In genomic region chr13:23592614-23593013, GRCm38 (mm10) we compare ENCODE assay signal across 17 mouse cellular contexts. TPM values are rescaled to one million over a fixed set of nuclear protein-coding genes. Genes with fewer than 3 reads are reported as not detected.
DNase-seq lines count a peak whose midpoint lies in the region; ATAC-seq and TF ChIP-seq lines count a peak whose summit lies in the region.
"Had no signal": no experiment of that assay in that cellular context is flagged by ENCODE, and none has a peak within 500 bp of the region (broad histone marks: within the 10 kb centered on the region; RNA-seq: fewer than 3 reads in every experiment).

No protein-coding gene starts in this region.

- 61% methylated on average over 7 of the region's 7 CpGs for WGBS in kidney, embryonic 16.5 days
- WGBS in cerebellum, adult 2 months, result 13% methylated on average over 7 of the region's 7 CpGs
- WGBS in intestine, postnatal 0 days, result 78% methylated on average over 7 of the region's 7 CpGs

- no peak overlapping the region for H3K9ac ChIP-seq in kidney, embryonic 16.5 days (replicated peaks; ENCODE audit: low read length)
- H3K9ac ChIP-seq in intestine, postnatal 0 days (ENCODE audit: low read depth, low read length), result no peak overlapping the region
- H3K9ac ChIP-seq: forebrain, embryonic 12.5 days; hindbrain, embryonic 14.5 days; midbrain, embryonic 15.5 days; neural tube, embryonic 15.5 days had no signal

- peaks cover 14% of the 10 kb centered on the region for H3K4me1 ChIP-seq in kidney, embryonic 16.5 days (ENCODE audit: insufficient read depth, low read length)
- peaks cover 2% of the 10 kb centered on the region; the same call in 1 of the 2 replicates for H3K4me1 ChIP-seq in cerebellum, adult 2 months (ENCODE audit: control insufficient read depth, insufficient read depth, low read length)
- H3K4me1 ChIP-seq in intestine, postnatal 0 days (replicated peaks; ENCODE audit: control insufficient read depth, insufficient read depth, low read length), result 0 out of 2 replicates have a peak, but pooled peaks cover 10% of the 10 kb centered on the region
- H3K4me1 ChIP-seq: forebrain, embryonic 12.5 days; midbrain, embryonic 15.5 days; neural tube, embryonic 15.5 days had no signal

- no peak for DNase-seq in kidney, adult 8-10 months
- DNase-seq in NIH3T3 (ENCODE audit: low read depth), result peak; percentile 43
- peak; percentile 69 to 79 for DNase-seq in cerebellum, adult 2 months
- no peak for DNase-seq in embryo, embryonic 10.5 days (ENCODE audit: low spot score)
- DNase-seq in layer of hippocampus, postnatal 25 days (ENCODE audit: extremely low spot score in 1 of 2, low spot score in 1 of 2), result no peak
- DNase-seq in frontal cortex, postnatal 36 days (ENCODE audit: low spot score in 2 of 2), result no peak
- DNase-seq: adrenal gland, postnatal 36 days; heart, adult 2 months; right cerebral cortex, postnatal 4 days had no signal

- no peak for TF ChIP-seq CTCF in cerebellum, adult 2 months (IDR thresholded peaks at IDR 0.05; ENCODE audit: borderline replicate concordance, insufficient read depth, low read depth, low read length)
- TF ChIP-seq CTCF in intestine, postnatal 0 days (IDR thresholded peaks at IDR 0.05; ENCODE audit: low read depth), result no peak

- no peaks in the 10 kb centered on the region for H3K27me3 ChIP-seq in kidney, embryonic 16.5 days (ENCODE audit: insufficient read depth, low read length)
- no peaks in the 10 kb centered on the region for H3K27me3 ChIP-seq in cerebellum, adult 2 months (ENCODE audit: control insufficient read depth, insufficient read depth, low read length)
- H3K27me3 ChIP-seq in intestine, postnatal 0 days (replicated peaks; ENCODE audit: control insufficient read depth, insufficient read depth, low read length), result no peaks in the 10 kb centered on the region
- H3K27me3 ChIP-seq: CH12.LX; forebrain, embryonic 12.5 days; midbrain, embryonic 15.5 days; neural tube, embryonic 15.5 days had no signal

- no peaks in the 10 kb centered on the region for H3K36me3 ChIP-seq in kidney, embryonic 16.5 days (ENCODE audit: insufficient read depth, low read length)
- no peaks in the 10 kb centered on the region for H3K36me3 ChIP-seq in intestine, postnatal 0 days (ENCODE audit: control insufficient read depth, insufficient read depth)
- H3K36me3 ChIP-seq: forebrain, embryonic 12.5 days; midbrain, embryonic 15.5 days; neural tube, embryonic 15.5 days had no signal

- no peak for TF ChIP-seq POLR2A in cerebellum, adult 2 months (IDR thresholded peaks at IDR 0.05; ENCODE audit: borderline replicate concordance, insufficient read depth, low read length)

- H3K9me3 ChIP-seq in kidney, embryonic 16.5 days (ENCODE audit: low read length), result no peaks in the 10 kb centered on the region
- H3K9me3 ChIP-seq in intestine, postnatal 0 days (ENCODE audit: control insufficient read depth), result no peaks in the 10 kb centered on the region
- H3K9me3 ChIP-seq: forebrain, embryonic 12.5 days; midbrain, embryonic 15.5 days; neural tube, embryonic 15.5 days had no signal

- peak overlapping the region; percentile 86 for H3K27ac ChIP-seq in kidney, embryonic 16.5 days (ENCODE audit: low read length)
- H3K27ac ChIP-seq in cerebellum, adult 2 months (ENCODE audit: insufficient read depth, low read length), result no peak overlapping the region
- H3K27ac ChIP-seq in intestine, postnatal 0 days (ENCODE audit: low read depth, low read length), result peak overlapping the region; percentile 71
- H3K27ac ChIP-seq: forebrain, embryonic 12.5 days; heart, adult 2 months; hindbrain, embryonic 14.5 days; layer of hippocampus, adult 2 months; midbrain, embryonic 15.5 days; neural tube, embryonic 15.5 days had no signal

- no peak for ATAC-seq in kidney, embryonic 16.5 days (ENCODE audit: low FRiP score, low TSS enrichment)
- no peak for ATAC-seq in intestine, postnatal 0 days
- ATAC-seq: midbrain, embryonic 15.5 days had no signal

- no peak overlapping the region for H3K4me3 ChIP-seq in kidney, embryonic 16.5 days (ENCODE audit: low read length)
- H3K4me3 ChIP-seq in cerebellum, adult 2 months (replicated peaks; ENCODE audit: insufficient read depth, low read depth, low read length), result no peak overlapping the region
- no peak overlapping the region for H3K4me3 ChIP-seq in intestine, postnatal 0 days (ENCODE audit: low read depth, low read length)
- H3K4me3 ChIP-seq: forebrain, embryonic 12.5 days; heart, adult 2 months; layer of hippocampus, adult 2 months; midbrain, embryonic 15.5 days; neural tube, embryonic 15.5 days had no signal

- H3K4me2 ChIP-seq in kidney, embryonic 16.5 days (replicated peaks; ENCODE audit: low read depth, low read length), result no peak overlapping the region
- H3K4me2 ChIP-seq in intestine, postnatal 0 days (replicated peaks; ENCODE audit: low read depth), result no peak overlapping the region
- H3K4me2 ChIP-seq: forebrain, embryonic 12.5 days; hindbrain, embryonic 14.5 days; midbrain, embryonic 15.5 days; neural tube, embryonic 15.5 days had no signal

RNA-seq across cellular contexts. Expression of gene Hist1h4d, which starts 11.2 kb away (rescaled TPM):
- 102 TPM in 2 replicates for polyA plus RNA-seq in kidney, embryonic 16.5 days (2015; fragmentation: Nextera tagmentation; extraction: Ambion mirVana)
- 5.8 and 8.0 TPM in 2 replicates for polyA plus RNA-seq in cerebellum, adult 2 months (2012; rRNA removed)
- polyA plus RNA-seq in intestine, postnatal 0 days (2015; fragmentation: Nextera tagmentation; extraction: Ambion mirVana), result 34.7 and 35.3 TPM in 2 replicates
- total RNA-seq in layer of hippocampus, postnatal 25 days (2021), result 100 to 1,000 TPM; 129 to 153 TPM

RNA-seq across cellular contexts. Expression of gene Hist1h3d, which starts 17.1 kb away (rescaled TPM):
- polyA plus RNA-seq in kidney, embryonic 16.5 days (2015; fragmentation: Nextera tagmentation; extraction: Ambion mirVana), result 6.1 and 6.6 TPM in 2 replicates
- polyA plus RNA-seq in cerebellum, adult 2 months (2012; rRNA removed), result 2.0 and 2.8 TPM in 2 replicates
- 1.6 and 2.3 TPM in 2 replicates for polyA plus RNA-seq in intestine, postnatal 0 days (2015; fragmentation: Nextera tagmentation; extraction: Ambion mirVana)
- total RNA-seq in layer of hippocampus, postnatal 25 days (2021), result 10 to 100 TPM; 10.0 to 14.4 TPM

RNA-seq across cellular contexts. Expression of gene Hist1h2ad, which starts 18.4 kb away (rescaled TPM):
- 2.5 and 3.0 TPM in 2 replicates for polyA plus RNA-seq in kidney, embryonic 16.5 days (2015; fragmentation: Nextera tagmentation; extraction: Ambion mirVana)
- 1.2 and 1.9 TPM in 2 replicates for polyA plus RNA-seq in cerebellum, adult 2 months (2012; rRNA removed)
- 0.97 and 1.3 TPM in 2 replicates for polyA plus RNA-seq in intestine, postnatal 0 days (2015; fragmentation: Nextera tagmentation; extraction: Ambion mirVana)
- 10 to 100 TPM in 1 of 2 experiments, 1 to 10 TPM in 1; 7.1 to 11.6 TPM for total RNA-seq in layer of hippocampus, postnatal 25 days (2021)
- polyA plus RNA-seq: hindbrain, embryonic 14.5 days; neural tube, embryonic 15.5 days had no signal

RNA-seq across cellular contexts. Expression of gene Hist1h2bf, which starts 18.6 kb away (rescaled TPM):
- polyA plus RNA-seq in kidney, embryonic 16.5 days (2015; fragmentation: Nextera tagmentation; extraction: Ambion mirVana), result 4.3 and 4.4 TPM in 2 replicates
- 0.65 and 0.98 TPM in 2 replicates for polyA plus RNA-seq in cerebellum, adult 2 months (2012; rRNA removed)
- 0.64 and 1.3 TPM in 2 replicates for polyA plus RNA-seq in intestine, postnatal 0 days (2015; fragmentation: Nextera tagmentation; extraction: Ambion mirVana)
- total RNA-seq in layer of hippocampus, postnatal 25 days (2021), result 10 to 100 TPM; 26.4 to 30.6 TPM
- polyA plus RNA-seq: neural tube, embryonic 15.5 days had no signal

RNA-seq across cellular contexts. Expression of gene Hist1h2bg, which starts 21.4 kb away (rescaled TPM):
- 8.5 and 9.1 TPM in 2 replicates for polyA plus RNA-seq in kidney, embryonic 16.5 days (2015; fragmentation: Nextera tagmentation; extraction: Ambion mirVana)
- polyA plus RNA-seq in cerebellum, adult 2 months (2012; rRNA removed), result 7.3 and 9.3 TPM in 2 replicates
- polyA plus RNA-seq in intestine, postnatal 0 days (2015; fragmentation: Nextera tagmentation; extraction: Ambion mirVana), result 3.1 and 4.4 TPM in 2 replicates
- 10 to 100 TPM; 79.1 to 83.5 TPM for total RNA-seq in layer of hippocampus, postnatal 25 days (2021)

Comparison
In these comparisons a context has a peak if more than half of its experiments do, and no peak if none do; other contexts are left out.
1. DNase-seq: peak in NIH3T3 (single experiment) and cerebellum, adult 2 months (2 of 2); none in kidney, adult 8-10 months (0 of 2), embryo, embryonic 10.5 days (single experiment), layer of hippocampus, postnatal 25 days (0 of 2) and frontal cortex, postnatal 36 days (0 of 2).